Mouse (Mus musculus) embryonic facial prominence, embryonic 10.5 days (tissue): ENCODE data around the gene Cep128. TPM values are rescaled to one million over a fixed set of nuclear protein-coding genes. Genes with fewer than 3 reads are reported as not detected.

ENCODE experiments used
- DNase-seq: peaks from one replicate; pipeline ENCODE4 v3.0.0-alpha.2; 2017; ENCODE audit warnings: low spot score
- H3K27ac ChIP-seq: fragments of 300-500 bp; sonication (generic); replicated peaks from 2 replicates; pipeline ENCODE4 v1.5.1; 2016; ENCODE audit warnings: mild to moderate bottlenecking
- H3K27me3 ChIP-seq: fragments of 300-500 bp; sonication (generic); replicated peaks from 2 replicates; pipeline ENCODE4 v1.6.1; 2016; ENCODE audit warnings: low read depth, mild to moderate bottlenecking; ENCODE audit not compliant: poor library complexity, severe bottlenecking
- H3K36me3 ChIP-seq: fragments of 300-500 bp; sonication (generic); replicated peaks from 2 replicates; pipeline ENCODE4 v1.6.1; 2016; ENCODE audit warnings: mild to moderate bottlenecking, moderate library complexity
- H3K4me1 ChIP-seq: fragments of 300-500 bp; sonication (generic); 2 replicates; pipeline ENCODE4 v1.6.1; 2016
- H3K4me3 ChIP-seq: fragments of 300-500 bp; sonication (generic); 2 replicates; pipeline ENCODE4 v1.5.1; 2016; ENCODE audit warnings: mild to moderate bottlenecking, moderate library complexity
- H3K9me3 ChIP-seq: fragments of 300-500 bp; sonication (generic); 2 replicates; pipeline ENCODE4 v1.6.1; 2016; ENCODE audit warnings: mild to moderate bottlenecking
- WGBS: fragments of 180-500 bp; shearing (Covaris S2); methylation state at CpG from one replicate; pipeline ENCODE4 v1.1.7; 2016; 5-methylcytosine and 5-hydroxymethylcytosine counted together
- polyA plus RNA-seq: library from polyadenylated mRNA; unstranded; fragments of >200 nt; fragmentation: Nextera tagmentation; extraction: Ambion mirVana; gene quantifications from 2 replicates; pipeline ENCODE4 v1.2.1, GENCODE M21; 2016

Cep128 gene
- polyA plus RNA-seq, 1 experiment from 2014 or later: 11.8 TPM

- Histone ChIP-seq H3K9me3 (no peaks in the 10 kb centered on the region), H3K4me3 (no peak overlapping the region), H3K4me1 (no peaks in the 10 kb centered on the region), H3K27ac (no peak overlapping the region), H3K36me3 (peaks cover 28% of the 10 kb centered on the region), H3K27me3 (no peaks in the 10 kb centered on the region)
- 91% methylated on average over 7 of the region's 7 CpGs for WGBS
- no peak for DNase-seq
Observed at GRCm38 (mm10) chr12:91295870-91296269, 88.3 kb downstream of the Cep128 start.

GRCm38 (mm10) chr12:91295436-91295835 is 88.8 kb downstream of the Cep128 start:
- Histone ChIP-seq H3K4me1 (no peaks in the 10 kb centered on the region), H3K9me3 (no peaks in the 10 kb centered on the region), H3K27ac (no peak overlapping the region), H3K27me3 (no peaks in the 10 kb centered on the region), H3K36me3 (peaks cover 28% of the 10 kb centered on the region), H3K4me3 (no peak overlapping the region)
- WGBS: 90% methylated on average over 3 of the region's 3 CpGs
- DNase-seq: no peak

GRCm38 (mm10) chr12:91273936-91274335 is 110.3 kb downstream of the Cep128 start:
- WGBS: 93% methylated on average over 2 of the region's 2 CpGs
- Histone ChIP-seq H3K4me1 (no peaks in the 10 kb centered on the region), H3K9me3 (no peaks in the 10 kb centered on the region), H3K4me3 (no peak overlapping the region), H3K36me3 (no peaks in the 10 kb centered on the region), H3K27me3 (no peaks in the 10 kb centered on the region), H3K27ac (no peak overlapping the region)
- DNase-seq: no peak

GRCm38 (mm10) chr12:91269634-91270033 is 114.6 kb downstream of the Cep128 start:
- Histone ChIP-seq H3K9me3 (no peaks in the 10 kb centered on the region), H3K4me1 (no peaks in the 10 kb centered on the region), H3K4me3 (no peak overlapping the region), H3K36me3 (peaks cover 3% of the 10 kb centered on the region; the same call in 1 of the 2 replicates), H3K27me3 (no peaks in the 10 kb centered on the region), H3K27ac (no peak overlapping the region)
- DNase-seq: no peak
- WGBS: 94% methylated on average over 2 of the region's 2 CpGs

- Histone ChIP-seq H3K9me3 (no peaks in the 10 kb centered on the region), H3K27me3 (no peaks in the 10 kb centered on the region), H3K4me3 (no peak overlapping the region), H3K36me3 (peaks cover 3% of the 10 kb centered on the region; the same call in 1 of the 2 replicates), H3K27ac (no peak overlapping the region), H3K4me1 (no peaks in the 10 kb centered on the region)
- WGBS: 87% methylated on average over 3 of the region's 3 CpGs
- DNase-seq: no peak
Observed at GRCm38 (mm10) chr12:91268974-91269373, 115.2 kb downstream of the Cep128 start.

GRCm38 (mm10) chr12:91266014-91266413 is 118.2 kb downstream of the Cep128 start:
- WGBS: 91% methylated on average over 2 of the region's 2 CpGs
- H3K27me3 ChIP-seq: no peaks in the 10 kb centered on the region
- no peak overlapping the region for H3K4me3 ChIP-seq
- peaks cover 3% of the 10 kb centered on the region; the same call in 1 of the 2 replicates for H3K36me3 ChIP-seq
- H3K9me3 ChIP-seq: no peaks in the 10 kb centered on the region
- H3K4me1 ChIP-seq: no peaks in the 10 kb centered on the region
- no peak for DNase-seq
- H3K27ac ChIP-seq: no peak overlapping the region

- peaks cover 3% of the 10 kb centered on the region; the same call in 1 of the 2 replicates for H3K36me3 ChIP-seq
- no peaks in the 10 kb centered on the region for H3K4me1 ChIP-seq
- 80% methylated on average over 5 of the region's 5 CpGs for WGBS
- DNase-seq: no peak
- H3K9me3 ChIP-seq: no peaks in the 10 kb centered on the region
- no peak overlapping the region for H3K4me3 ChIP-seq
- H3K27ac ChIP-seq: no peak overlapping the region
- H3K27me3 ChIP-seq: no peaks in the 10 kb centered on the region
Observed at GRCm38 (mm10) chr12:91265462-91265861, 118.7 kb downstream of the Cep128 start.

GRCm38 (mm10) chr12:91264828-91265355 is 119.3 kb downstream of the Cep128 start:
- no peak overlapping the region for H3K4me3 ChIP-seq
- H3K9me3 ChIP-seq: no peaks in the 10 kb centered on the region
- no peaks in the 10 kb centered on the region for H3K27me3 ChIP-seq
- no peak overlapping the region for H3K27ac ChIP-seq
- DNase-seq: no peak
- 89% methylated on average over 3 of the region's 3 CpGs for WGBS
- H3K36me3 ChIP-seq: peaks cover 8% of the 10 kb centered on the region
- H3K4me1 ChIP-seq: no peaks in the 10 kb centered on the region

GRCm38 (mm10) chr12:91263705-91264104 is 120.5 kb downstream of the Cep128 start:
- Histone ChIP-seq H3K4me1 (no peaks in the 10 kb centered on the region), H3K27ac (no peak overlapping the region), H3K4me3 (no peak overlapping the region), H3K36me3 (peaks cover 14% of the 10 kb centered on the region), H3K27me3 (no peaks in the 10 kb centered on the region), H3K9me3 (no peaks in the 10 kb centered on the region)
- WGBS: 76% methylated on average over 3 of the region's 3 CpGs
- DNase-seq: no peak

GRCm38 (mm10) chr12:91262801-91263200 is 121.4 kb downstream of the Cep128 start:
- no peak for DNase-seq
- Histone ChIP-seq H3K4me1 (no peaks in the 10 kb centered on the region), H3K9me3 (no peaks in the 10 kb centered on the region), H3K27me3 (no peaks in the 10 kb centered on the region), H3K27ac (no peak overlapping the region), H3K36me3 (peaks cover 14% of the 10 kb centered on the region), H3K4me3 (no peak overlapping the region)
- 75% methylated on average over 3 of the region's 3 CpGs for WGBS

- DNase-seq: no peak
- no peak overlapping the region for H3K27ac ChIP-seq
- no peak overlapping the region for H3K4me3 ChIP-seq
- 92% methylated on average over 7 of the region's 7 CpGs for WGBS
- no peaks in the 10 kb centered on the region for H3K4me1 ChIP-seq
- H3K36me3 ChIP-seq: peaks cover 14% of the 10 kb centered on the region
- no peaks in the 10 kb centered on the region for H3K27me3 ChIP-seq
- no peaks in the 10 kb centered on the region for H3K9me3 ChIP-seq
Observed at GRCm38 (mm10) chr12:91256334-91256733, 127.9 kb downstream of the Cep128 start.

GRCm38 (mm10) chr12:91254831-91255230 is 129.4 kb downstream of the Cep128 start:
- H3K4me1 ChIP-seq: no peaks in the 10 kb centered on the region
- no peak overlapping the region for H3K27ac ChIP-seq
- H3K4me3 ChIP-seq: no peak overlapping the region
- H3K36me3 ChIP-seq: peaks cover 9% of the 10 kb centered on the region
- WGBS: 95% methylated on average over 6 of the region's 6 CpGs
- H3K27me3 ChIP-seq: no peaks in the 10 kb centered on the region
- peak; percentile 12 for DNase-seq
- H3K9me3 ChIP-seq: no peaks in the 10 kb centered on the region

GRCm38 (mm10) chr12:91220609-91221008 is 163.6 kb downstream of the Cep128 start:
- Histone ChIP-seq H3K9me3 (no peaks in the 10 kb centered on the region), H3K4me3 (no peak overlapping the region), H3K4me1 (no peaks in the 10 kb centered on the region), H3K27me3 (no peaks in the 10 kb centered on the region), H3K27ac (no peak overlapping the region), H3K36me3 (no peaks in the 10 kb centered on the region)
- no peak for DNase-seq
- WGBS: 92% methylated on average over 7 of the region's 7 CpGs
